Mouse (Mus musculus) urinary bladder, postnatal 36 days (tissue): ENCODE results near the gene Hoxd10.

Experiments
- DNase-seq, 2 experiments: peaks; one replicate each; pipeline ENCODE4 v3.0.0; 2022; ENCODE audit warnings: low spot score in 2 of 2, mixed read lengths in 1 of 2

Gene Hoxd10

GRCm38 (mm10) chr2:74695813-74696430 lies 4.2 kb downstream of the Hoxd10 start:
- no peak for DNase-seq

- no peak for DNase-seq
These were observed 5.0 kb downstream of the Hoxd10 start for GRCm38 (mm10) chr2:74696442-74697335.

GRCm38 (mm10) chr2:74697567-74698121 lies 5.9 kb downstream of the Hoxd10 start, which contains the start of gene Hoxd9:
TSS of gene Hoxd9 (plus strand) at chr2:74697727.
- peak; percentile 75 to 79 for DNase-seq

- DNase-seq, result peak in 1 of 2 experiments; percentile 46
These were observed 6.7 kb downstream of the Hoxd10 start for GRCm38 (mm10) chr2:74698201-74699052.

- DNase-seq, result no peak
These were observed 7.3 kb downstream of the Hoxd10 start for GRCm38 (mm10) chr2:74699053-74699430.

- DNase-seq, result no peak
These were observed 8.2 kb downstream of the Hoxd10 start for GRCm38 (mm10) chr2:74699664-74700545.

- DNase-seq, result no peak
These were observed 8.9 kb downstream of the Hoxd10 start for GRCm38 (mm10) chr2:74700546-74701112.

GRCm38 (mm10) chr2:74701949-74702819 lies 10.5 kb downstream of the Hoxd10 start:
- peak; percentile 74 to 83 for DNase-seq

GRCm38 (mm10) chr2:74702820-74703219 lies 11.1 kb downstream of the Hoxd10 start:
- no peak for DNase-seq

- no peak for DNase-seq
These were observed 11.6 kb downstream of the Hoxd10 start for GRCm38 (mm10) chr2:74703317-74703716.

- no peak for DNase-seq
These were observed 12.1 kb downstream of the Hoxd10 start for GRCm38 (mm10) chr2:74703720-74704392.

GRCm38 (mm10) chr2:74704393-74704998 lies 12.8 kb downstream of the Hoxd10 start, which contains the start of gene Hoxd8:
TSS of gene Hoxd8 (plus strand) at chr2:74704615.
- DNase-seq, result peak; percentile 77 to 78

GRCm38 (mm10) chr2:74704999-74705466 lies 13.3 kb downstream of the Hoxd10 start:
- DNase-seq, result no peak

- DNase-seq, result peak; percentile 67 to 68
These were observed 13.9 kb downstream of the Hoxd10 start for GRCm38 (mm10) chr2:74705467-74706089.

GRCm38 (mm10) chr2:74706393-74706960 lies 14.8 kb downstream of the Hoxd10 start:
- DNase-seq, result no peak

GRCm38 (mm10) chr2:74707599-74707998 lies 15.9 kb downstream of the Hoxd10 start:
- DNase-seq, result no peak

- DNase-seq, result no peak
These were observed 17.0 kb downstream of the Hoxd10 start for GRCm38 (mm10) chr2:74708676-74709075.
